In the genomic region with DNA sequence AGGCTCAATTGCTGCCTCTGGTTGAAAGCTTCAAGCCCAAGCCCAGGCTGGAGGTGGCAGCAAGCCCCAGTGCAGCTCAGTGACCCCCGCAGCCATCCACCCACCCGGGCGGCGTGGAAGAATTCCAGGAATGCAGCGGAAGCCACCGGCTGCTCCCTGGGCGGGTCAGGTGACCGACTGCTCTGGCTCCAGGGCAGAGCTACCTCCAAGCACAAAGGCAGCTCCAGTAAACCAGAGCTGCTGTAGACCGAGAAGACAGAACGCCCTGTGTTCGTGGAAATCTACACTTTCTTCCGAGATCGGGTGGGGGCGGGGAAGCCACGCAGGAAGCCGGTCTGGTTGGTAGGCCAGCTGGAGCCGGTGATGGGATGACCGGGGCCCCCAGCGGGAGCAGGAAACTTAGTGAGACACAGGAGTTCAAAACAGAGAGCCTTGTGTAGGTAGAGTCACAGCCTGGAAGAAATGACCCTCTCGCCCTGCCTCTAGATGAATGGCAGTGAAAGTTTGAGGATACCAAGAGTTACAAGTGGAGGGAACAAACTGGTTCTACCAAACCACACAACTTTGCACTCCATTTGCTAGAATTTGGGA, we compare ENCODE assay signal across 8 mouse cellular contexts. TPM values are rescaled to one million over a fixed set of nuclear protein-coding genes. Genes with fewer than 3 reads are reported as not detected.
DNase-seq lines count a peak whose midpoint lies in the region; ATAC-seq lines count a peak whose summit lies in the region.

No protein-coding gene starts in this region.

- peak overlapping the region; percentile 74 for H3K9ac ChIP-seq in heart, embryonic 11.5 days (ENCODE audit: low read depth, low read length)
- 0 out of 2 replicates have a peak overlapping the region, but pooled peaks have one; percentile 23 for H3K9ac ChIP-seq in limb, embryonic 12.5 days (replicated peaks)
- no peak overlapping the region; the same call in 1 of the 2 replicates for H3K9ac ChIP-seq in midbrain, embryonic 13.5 days (replicated peaks)

- no peaks in the 10 kb centered on the region for H3K27me3 ChIP-seq in heart, embryonic 11.5 days (ENCODE audit: control insufficient read depth, insufficient read depth, low read length)
- no peaks in the 10 kb centered on the region for H3K27me3 ChIP-seq in limb, embryonic 12.5 days
- H3K27me3 ChIP-seq in midbrain, embryonic 13.5 days: no peaks in the 10 kb centered on the region

- H3K4me2 ChIP-seq in heart, embryonic 11.5 days: peak overlapping the region; percentile 66
- H3K4me2 ChIP-seq in limb, embryonic 12.5 days: peak overlapping the region; percentile 54
- H3K4me2 ChIP-seq in midbrain, embryonic 13.5 days (replicated peaks): peak overlapping the region; percentile 44

- 3% methylated on average over 20 of the region's 20 CpGs for whole genome bisulfite sequencing in heart, embryonic 11.5 days (ENCODE audit: insufficient replicate concordance)
- 5% methylated on average over 20 of the region's 20 CpGs for WGBS in limb, embryonic 12.5 days
- 13% methylated on average over 20 of the region's 20 CpGs for WGBS in midbrain, embryonic 13.5 days

- peaks cover 4% of the 10 kb centered on the region; the same call in 1 of the 2 replicates for H3K4me1 ChIP-seq in heart, embryonic 11.5 days (ENCODE audit: control insufficient read depth, insufficient read depth, low read length)
- H3K4me1 ChIP-seq in limb, embryonic 12.5 days (replicated peaks): peaks cover 11% of the 10 kb centered on the region; the same call in 1 of the 2 replicates
- H3K4me1 ChIP-seq in midbrain, embryonic 13.5 days (replicated peaks): peaks cover 23% of the 10 kb centered on the region

- H3K9me3 ChIP-seq in heart, embryonic 11.5 days (replicated peaks; ENCODE audit: control insufficient read depth, low read length): no peaks in the 10 kb centered on the region
- H3K9me3 ChIP-seq in limb, embryonic 12.5 days: no peaks in the 10 kb centered on the region
- H3K9me3 ChIP-seq in midbrain, embryonic 13.5 days: 0 out of 2 replicates have a peak, but pooled peaks cover 7% of the 10 kb centered on the region

- peak; percentile 84 for ATAC-seq in heart, embryonic 11.5 days (replicated peaks; ENCODE audit: insufficient number of reproducible peaks, low FRiP score, low TSS enrichment)
- ATAC-seq in limb, embryonic 12.5 days (ENCODE audit: insufficient number of reproducible peaks, insufficient read depth, low FRiP score, low TSS enrichment, low read depth): peak; percentile 94
- peak; percentile 57 for ATAC-seq in midbrain, embryonic 13.5 days

- peak overlapping the region; percentile 38 for H3K4me3 ChIP-seq in heart, embryonic 11.5 days (ENCODE audit: low read depth, low read length)
- H3K4me3 ChIP-seq in limb, embryonic 12.5 days (replicated peaks): peak overlapping the region; percentile 27
- H3K4me3 ChIP-seq in midbrain, embryonic 13.5 days (replicated peaks): peak overlapping the region; percentile 18

- no peak for DNase-seq in heart, adult 11 months
- DNase-seq in embryo, embryonic 9.5 days (ENCODE audit: extremely low spot score): peak; percentile 76
- peak; percentile 72 for DNase-seq in heart, postnatal 4 days
- DNase-seq in yolk sac, embryonic 10.5 days (ENCODE audit: low spot score): peak; percentile 83
- no peak for DNase-seq in natural killer cell, adult 2 months (ENCODE audit: low spot score in 2 of 2)

- H3K27ac ChIP-seq in heart, embryonic 11.5 days (ENCODE audit: low read depth, low read length): peak overlapping the region; percentile 77
- H3K27ac ChIP-seq in limb, embryonic 12.5 days: peak overlapping the region; percentile 92
- H3K27ac ChIP-seq in midbrain, embryonic 13.5 days: no peak overlapping the region

- no peaks in the 10 kb centered on the region for H3K36me3 ChIP-seq in heart, embryonic 11.5 days (ENCODE audit: control insufficient read depth, insufficient read depth, low read length)
- H3K36me3 ChIP-seq in limb, embryonic 12.5 days: no peaks in the 10 kb centered on the region
- no peaks in the 10 kb centered on the region for H3K36me3 ChIP-seq in midbrain, embryonic 13.5 days

RNA-seq across cellular contexts. Expression of a gene that starts 4.2 kb away (rescaled TPM):
- polyA plus RNA-seq in heart, embryonic 11.5 days (2014; fragmentation: Nextera tagmentation; extraction: Ambion mirVana): 0.72 and 0.83 TPM in 2 replicates
- total RNA-seq in heart, postnatal 4 days (2021): 1 to 10 TPM; 1.1 to 1.4 TPM
- 0.92 and 2.3 TPM in 2 replicates for polyA plus RNA-seq in limb, embryonic 12.5 days (2016; fragmentation: Nextera tagmentation; extraction: Ambion mirVana)
- polyA plus RNA-seq in midbrain, embryonic 13.5 days (2015; fragmentation: Nextera tagmentation; extraction: Ambion mirVana): 8.3 and 10.0 TPM in 2 replicates

Comparison
In these comparisons a context has a peak if more than half of its experiments do, and no peak if none do; other contexts are left out.
1. DNase-seq: peak in embryo, embryonic 9.5 days (single experiment), heart, postnatal 4 days (single experiment) and yolk sac, embryonic 10.5 days (single experiment); none in heart, adult 11 months (single experiment) and natural killer cell, adult 2 months (0 of 2).
2. Peak in every context shown above with its lines, with median percentiles within 50 percentile points of each other: ATAC-seq, H3K4me2 ChIP-seq and H3K4me3 ChIP-seq.